Mouse (Mus musculus) ES-Bruce4 (cell line): ENCODE measurements around the gene Setd3.

Source experiments
- CTCF ChIP-seq: IDR thresholded peaks from one replicate; pipeline ENCODE4 v1.8.1; 2011; ENCODE audit warnings: low read depth, low read length
- EP300 ChIP-seq: IDR thresholded peaks from 2 replicates; pipeline ENCODE4 v1.6.1; 2011; ENCODE audit warnings: low read depth, low read length; ENCODE audit not compliant: insufficient read depth
- POLR2A ChIP-seq: IDR thresholded peaks from one replicate; pipeline ENCODE4 v1.8.1; 2011; ENCODE audit warnings: low read length; ENCODE audit not compliant: insufficient read depth

DNA sequence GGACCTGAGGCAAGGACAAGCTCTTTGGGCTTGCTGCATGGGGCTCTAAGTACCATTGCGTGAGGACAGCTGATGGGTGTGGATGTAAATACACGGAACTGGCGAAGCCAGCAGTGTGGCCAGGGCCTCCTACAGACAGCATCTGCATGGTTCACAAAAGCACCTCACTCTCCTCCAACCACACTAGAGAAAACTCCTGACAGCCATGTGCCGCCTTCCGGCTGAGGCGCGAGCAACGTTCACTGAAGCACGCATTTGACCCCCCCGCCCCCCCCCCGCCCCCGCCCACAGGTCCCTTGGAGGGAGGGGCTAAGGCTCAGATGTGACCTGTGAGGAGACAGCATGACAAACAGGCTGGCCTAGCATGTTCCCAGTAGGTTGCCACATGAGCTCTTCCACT lies 25.9 kb upstream of the Setd3 start:
- TF ChIP-seq CTCF (no peak), POLR2A (no peak), EP300 (no peak)
